Mouse (Mus musculus): Measurements from ENCODE around the gene Trim38.
A peak's percentile ranks its signal among the peaks of the same experiment; 100 is the strongest.

The Trim38 gene

GRCm38 (mm10) chr13:23746201-23747080 is 23.3 kb upstream of the Trim38 start, which contains the start of gene Hist1h2bb:
Gene Hist1h2bb (plus strand): TSS chr13:23746734.
- peak; percentile 83 to 84 for DNase-seq

- no peak for DNase-seq
Observed at GRCm38 (mm10) chr13:23747081-23747891, 22.4 kb upstream of the Trim38 start.

- no peak for DNase-seq
Observed at GRCm38 (mm10) chr13:23747892-23748288, 21.8 kb upstream of the Trim38 start.

- no peak for DNase-seq
Observed at GRCm38 (mm10) chr13:23749563-23750121, 20.1 kb upstream of the Trim38 start.

GRCm38 (mm10) chr13:23750839-23751477 is 18.8 kb upstream of the Trim38 start, which contains the start of gene Hist1h2ab:
Gene Hist1h2ab (plus strand): TSS chr13:23751126.
- DNase-seq, result peak; percentile 57 to 68

GRCm38 (mm10) chr13:23751478-23751956 is 18.2 kb upstream of the Trim38 start:
- DNase-seq, result peak in 1 of 2 experiments; percentile 28

- peak; percentile 87 to 90 for DNase-seq
Observed at GRCm38 (mm10) chr13:23752067-23752741, 17.5 kb upstream of the Trim38 start, which contains the start of gene Hist1h3b. Gene Hist1h3b (plus strand): TSS chr13:23752267.

- no peak for DNase-seq
Observed at GRCm38 (mm10) chr13:23752742-23753172, 17.0 kb upstream of the Trim38 start.

GRCm38 (mm10) chr13:23753314-23754078 is 16.2 kb upstream of the Trim38 start:
- no peak for DNase-seq

- DNase-seq, result no peak
Observed at GRCm38 (mm10) chr13:23755000-23755399, 14.7 kb upstream of the Trim38 start.

- peak; percentile 85 to 92 for DNase-seq
Observed at GRCm38 (mm10) chr13:23756790-23757189, 12.9 kb upstream of the Trim38 start, which contains the start of gene Hist1h4b. Gene Hist1h4b (plus strand): TSS chr13:23757013.

- no peak for DNase-seq
Observed at GRCm38 (mm10) chr13:23757211-23757773, 12.4 kb upstream of the Trim38 start.

GRCm38 (mm10) chr13:23757921-23758320 is 11.8 kb upstream of the Trim38 start:
- DNase-seq, result no peak

GRCm38 (mm10) chr13:23759251-23759771 is 10.4 kb upstream of the Trim38 start:
- DNase-seq, result no peak

GRCm38 (mm10) chr13:23759916-23760239 is 9.8 kb upstream of the Trim38 start:
- DNase-seq, result no peak

- peak; percentile 30 to 42 for DNase-seq
Observed at GRCm38 (mm10) chr13:23760240-23760971, 9.3 kb upstream of the Trim38 start.

- peak; percentile 99 for DNase-seq
Observed at GRCm38 (mm10) chr13:23760972-23761864, 8.5 kb upstream of the Trim38 start, which contains the start of gene Hist1h4a. Gene Hist1h4a (minus strand): TSS chr13:23761230.
